Mouse (Mus musculus) embryo, embryonic 11 days (tissue): ENCODE measurements around the gene Hist1h4n.
A peak's percentile ranks its signal among the peaks of the same experiment; 100 is the strongest.
"Not testable (repeated sequence)": the region's sequence is repeated elsewhere in the genome, so short reads cannot be mapped to it uniquely, and the experiment has no call there.

ENCODE experiments used
- DNase-seq: peaks from one replicate; pipeline ENCODE4 v3.0.0-alpha.2; 2015

Hist1h4n gene

DNA sequence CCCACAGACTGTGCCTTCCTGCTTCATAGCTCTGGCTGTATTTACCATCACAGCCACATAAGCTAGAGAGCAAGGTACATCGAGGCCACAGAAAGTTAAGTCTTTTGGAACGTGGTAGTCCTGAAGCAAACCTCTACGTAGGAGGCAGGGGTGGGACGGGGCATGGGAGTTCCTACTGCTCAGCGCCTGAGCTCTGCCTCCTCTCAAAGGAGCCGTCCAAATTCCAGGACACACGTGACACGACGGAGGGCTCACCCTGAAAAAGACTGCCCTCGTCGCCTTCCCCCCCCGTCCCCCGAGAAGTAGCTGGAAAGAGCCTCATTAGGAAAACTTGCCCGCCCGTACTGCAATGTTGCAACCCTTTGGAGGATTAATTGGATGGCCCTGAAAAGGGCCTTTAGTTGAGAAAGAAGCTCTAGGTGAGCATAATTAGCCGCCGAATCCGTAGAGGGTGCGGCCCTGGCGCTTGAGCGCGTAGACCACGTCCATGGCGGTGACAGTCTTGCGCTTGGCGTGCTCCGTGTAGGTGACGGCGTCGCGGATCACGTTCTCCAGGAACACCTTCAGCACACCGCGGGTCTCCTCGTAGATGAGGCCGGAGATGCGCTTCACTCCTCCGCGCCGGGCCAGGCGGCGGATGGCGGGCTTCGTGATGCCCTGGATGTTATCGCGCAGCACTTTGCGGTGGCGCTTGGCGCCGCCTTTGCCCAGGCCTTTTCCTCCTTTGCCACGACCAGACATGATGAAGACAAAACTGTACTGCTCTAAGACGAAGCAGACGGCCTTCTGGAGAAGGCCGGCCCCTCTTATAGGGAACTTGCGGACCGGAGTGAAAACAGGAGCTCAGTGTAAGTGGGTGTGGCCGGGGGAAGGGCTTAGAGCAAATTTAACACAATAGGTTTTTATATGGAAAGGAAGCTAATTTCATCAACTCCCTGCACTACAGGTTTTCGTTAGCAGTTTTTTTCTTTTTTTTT is at the start of gene Hist1h4n:
Gene Hist1h4n, minus strand, starts transcription at position 779 of the 977 bp plus-strand sequence.
- DNase-seq, result not testable (repeated sequence)

- DNase-seq, result no peak
Measured at GRCm38 (mm10) chr13:21880735-21881134, 48.7 kb upstream of the Hist1h4n start.

- not testable (repeated sequence) for DNase-seq
Measured at GRCm38 (mm10) chr13:21865503-21865902, 33.5 kb upstream of the Hist1h4n start.

GRCm38 (mm10) chr13:21861608-21862007 is 29.6 kb upstream of the Hist1h4n start:
- DNase-seq, result peak; percentile 51

DNA sequence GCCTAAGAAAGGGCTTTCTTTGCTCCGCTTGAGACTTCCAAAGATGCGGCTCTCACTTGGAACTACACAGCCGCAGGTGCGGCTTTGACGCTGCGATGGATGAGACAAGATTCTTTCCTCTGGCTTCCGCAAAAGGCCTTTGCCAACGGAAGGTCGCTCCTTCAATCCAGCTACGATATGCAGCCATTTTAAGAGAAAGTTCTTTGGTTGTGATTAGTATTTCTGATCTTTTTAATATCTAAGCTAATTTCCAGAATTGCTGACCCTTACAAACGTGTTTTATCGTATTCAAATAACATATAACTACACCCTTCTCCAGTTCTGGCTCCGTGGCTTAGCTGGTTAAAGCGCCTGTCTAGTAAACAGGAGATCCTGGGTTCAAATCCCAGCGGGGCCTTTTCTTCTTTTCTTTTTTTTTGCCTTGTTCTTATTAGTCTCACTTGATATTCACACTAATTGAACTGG is 23.7 kb upstream of the Hist1h4n start:
- peak; percentile 85 for DNase-seq

DNA sequence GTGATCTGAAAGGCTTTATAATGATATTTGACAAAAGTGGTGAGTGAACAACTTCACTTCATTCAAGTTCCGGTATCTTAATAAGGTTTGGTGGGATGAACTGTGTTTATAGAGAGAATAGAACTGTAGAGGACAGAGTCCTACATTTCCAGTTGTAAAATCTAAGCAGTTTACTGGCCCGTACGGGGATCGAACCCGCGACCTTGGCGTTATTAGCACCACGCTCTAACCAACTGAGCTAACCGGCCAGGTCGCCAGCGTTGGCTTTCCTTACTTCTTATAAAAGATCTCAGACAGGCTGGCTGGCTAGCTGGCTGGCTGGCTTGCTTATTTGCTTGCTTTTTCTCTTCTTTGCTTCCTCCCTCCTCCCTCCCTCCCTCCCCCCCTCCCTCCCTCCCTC is 23.1 kb upstream of the Hist1h4n start:
- peak; percentile 82 for DNase-seq

DNA sequence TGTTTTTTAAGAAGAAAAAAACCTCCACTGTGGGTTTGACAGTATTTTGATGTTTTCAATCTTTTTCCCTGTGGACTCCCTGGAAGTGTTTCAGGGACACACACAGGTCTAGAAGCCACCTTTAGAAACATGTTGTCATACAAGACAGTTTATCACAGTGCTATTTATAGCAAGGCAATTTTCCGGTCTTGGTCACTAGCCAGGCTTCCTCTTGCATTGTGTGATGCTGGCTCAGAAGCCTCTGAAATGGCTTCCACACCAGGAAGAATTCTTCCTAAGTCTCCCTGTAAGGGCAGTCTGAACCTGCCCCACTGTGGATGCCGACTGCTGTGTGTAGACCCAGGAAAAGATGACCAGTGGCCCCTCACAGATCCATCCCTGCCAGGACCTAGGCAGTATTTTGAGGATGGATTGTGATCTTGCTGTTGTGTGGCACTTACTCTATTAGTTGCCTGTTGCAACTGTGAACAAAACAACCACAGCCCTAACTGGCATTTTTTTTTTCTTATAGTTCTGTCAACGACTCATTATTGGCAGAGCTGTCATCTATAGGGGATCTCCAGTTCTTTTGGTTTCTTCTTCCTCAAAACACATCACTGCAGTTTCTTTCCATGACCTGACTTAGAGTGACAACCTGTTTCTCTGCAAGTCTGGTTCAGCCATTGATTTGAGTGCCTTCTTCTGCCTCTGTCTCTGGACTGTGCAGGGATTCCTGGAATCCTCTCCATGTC is 20.4 kb upstream of the Hist1h4n start:
- DNase-seq, result no peak

DNA sequence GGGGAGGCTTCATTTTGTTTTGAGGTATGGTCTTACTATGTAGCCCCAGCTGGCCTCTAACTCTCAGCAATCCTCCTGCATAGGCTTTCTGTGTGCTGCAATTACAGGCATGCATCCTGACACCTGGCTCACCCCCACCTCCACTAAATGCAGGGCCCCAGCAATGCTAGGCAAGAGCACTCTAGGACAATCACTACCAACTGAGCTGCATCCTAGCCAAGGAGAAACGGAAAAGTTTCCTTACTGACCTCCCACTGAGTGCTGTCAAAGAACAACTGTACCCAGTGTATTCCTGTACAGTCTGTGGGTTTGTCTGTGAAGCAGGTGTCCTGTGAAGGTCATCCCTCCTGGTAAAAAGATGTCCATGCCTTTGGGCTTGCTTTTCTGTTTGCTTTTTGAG is 18.7 kb upstream of the Hist1h4n start:
- DNase-seq, result not testable (repeated sequence)

DNA sequence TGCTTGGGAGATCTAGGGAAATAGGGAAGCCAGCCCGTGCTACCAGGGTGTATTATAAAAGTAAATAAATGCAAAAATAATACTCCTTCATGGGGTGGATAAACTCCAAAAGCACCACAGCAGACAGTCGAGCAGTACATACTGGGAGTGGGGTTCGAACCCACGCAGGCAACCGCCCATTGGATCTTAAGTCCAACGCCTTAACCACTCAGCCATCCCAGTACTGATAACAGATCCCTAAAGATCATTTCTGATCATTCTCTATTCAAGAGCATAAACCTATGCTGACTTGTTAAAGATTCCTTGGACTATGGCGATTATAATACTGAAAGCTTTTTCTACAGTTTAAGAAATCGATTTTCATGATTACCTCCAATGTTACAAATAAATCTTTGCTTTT is 15.9 kb upstream of the Hist1h4n start:
- peak; percentile 53 for DNase-seq

DNA sequence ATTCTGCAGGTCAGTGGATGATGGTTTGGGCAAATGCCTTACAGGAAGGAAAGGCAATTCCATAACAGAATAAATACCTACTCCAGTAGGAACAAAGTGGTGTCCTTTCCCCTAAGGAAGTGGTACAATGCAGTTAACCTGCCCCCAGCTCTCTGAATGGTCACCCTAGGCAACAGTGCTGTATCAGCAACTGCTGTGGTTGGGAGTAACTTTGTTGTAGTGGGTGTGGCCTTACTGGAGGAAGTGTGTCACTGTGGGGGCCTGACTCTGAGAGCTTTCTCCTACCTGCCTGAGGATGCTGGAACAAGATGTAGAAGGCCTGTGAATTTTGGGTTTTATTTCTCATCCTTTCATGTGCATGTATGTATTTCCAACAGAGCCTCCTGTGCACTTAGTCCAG is 14.4 kb upstream of the Hist1h4n start:
- not testable (repeated sequence) for DNase-seq

DNA sequence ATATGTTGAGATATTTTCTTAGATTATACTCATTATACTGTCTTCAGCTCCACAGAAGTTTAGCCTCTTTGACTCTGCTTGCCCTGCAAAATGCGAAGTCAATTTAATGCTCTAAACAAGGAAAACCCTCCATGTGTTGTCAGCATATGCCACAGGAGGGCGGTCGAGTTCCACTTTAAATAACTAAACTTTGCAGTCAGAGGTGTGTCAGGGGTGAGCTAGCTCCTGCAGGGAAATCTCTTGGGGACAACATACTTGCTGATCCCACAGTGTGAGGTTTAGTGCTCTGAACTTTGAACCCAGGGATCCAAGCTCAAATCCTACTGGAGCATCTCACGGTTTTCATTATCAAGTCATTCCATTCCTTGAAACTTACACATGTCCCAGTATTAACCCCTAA is 8.5 kb upstream of the Hist1h4n start:
- not testable (repeated sequence) for DNase-seq

DNA sequence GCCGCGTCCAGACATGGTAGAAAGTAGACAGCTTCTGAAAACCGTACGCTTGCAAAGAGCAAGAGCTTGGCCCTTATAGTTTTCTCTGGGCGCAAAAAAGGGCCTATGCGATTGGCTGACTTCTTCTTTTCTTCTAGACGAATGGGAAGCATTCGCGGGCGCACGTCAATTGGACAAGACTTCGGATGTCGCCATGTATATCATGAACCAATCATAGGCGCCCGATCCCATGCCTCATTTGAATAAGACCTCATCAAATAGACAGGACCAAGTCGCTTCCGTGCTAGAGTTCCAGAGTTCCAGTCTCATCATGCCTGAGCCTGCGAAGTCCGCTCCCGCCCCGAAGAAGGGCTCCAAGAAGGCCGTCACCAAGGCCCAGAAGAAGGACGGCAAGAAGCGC is 1.5 kb upstream of the Hist1h4n start, which contains the start of the genes Hist1h2ap and Hist1h2br:
Gene Hist1h2ap, minus strand, starts transcription at position 47 of the 400 bp plus-strand sequence.
Gene Hist1h2br, plus strand, starts transcription at position 283 of the 400 bp plus-strand sequence.
- DNase-seq, result not testable (repeated sequence)

DNA sequence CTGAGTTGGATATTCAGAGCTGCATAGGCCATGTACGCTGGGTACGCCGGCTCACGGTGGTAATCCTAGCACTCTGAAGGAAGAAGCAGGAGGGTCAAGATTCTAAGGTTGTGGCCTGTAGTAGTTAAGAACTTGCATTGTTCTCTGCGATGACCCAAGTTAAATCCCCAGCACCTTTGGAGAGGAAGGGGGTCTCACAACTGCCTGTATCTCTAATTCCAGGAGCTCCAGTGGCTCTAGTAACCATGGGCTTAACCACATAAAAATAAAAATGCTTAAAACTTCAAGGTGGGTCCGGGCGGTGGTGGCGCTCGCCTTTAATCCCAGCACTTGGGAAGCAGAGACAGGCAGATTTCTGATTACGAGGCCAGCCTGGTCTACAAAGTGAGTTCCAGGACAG is 1.7 kb downstream of the Hist1h4n start:
- DNase-seq, result peak; percentile 18

- DNase-seq, result no peak
Measured at GRCm38 (mm10) chr13:21828511-21828910, 3.5 kb downstream of the Hist1h4n start.

DNA sequence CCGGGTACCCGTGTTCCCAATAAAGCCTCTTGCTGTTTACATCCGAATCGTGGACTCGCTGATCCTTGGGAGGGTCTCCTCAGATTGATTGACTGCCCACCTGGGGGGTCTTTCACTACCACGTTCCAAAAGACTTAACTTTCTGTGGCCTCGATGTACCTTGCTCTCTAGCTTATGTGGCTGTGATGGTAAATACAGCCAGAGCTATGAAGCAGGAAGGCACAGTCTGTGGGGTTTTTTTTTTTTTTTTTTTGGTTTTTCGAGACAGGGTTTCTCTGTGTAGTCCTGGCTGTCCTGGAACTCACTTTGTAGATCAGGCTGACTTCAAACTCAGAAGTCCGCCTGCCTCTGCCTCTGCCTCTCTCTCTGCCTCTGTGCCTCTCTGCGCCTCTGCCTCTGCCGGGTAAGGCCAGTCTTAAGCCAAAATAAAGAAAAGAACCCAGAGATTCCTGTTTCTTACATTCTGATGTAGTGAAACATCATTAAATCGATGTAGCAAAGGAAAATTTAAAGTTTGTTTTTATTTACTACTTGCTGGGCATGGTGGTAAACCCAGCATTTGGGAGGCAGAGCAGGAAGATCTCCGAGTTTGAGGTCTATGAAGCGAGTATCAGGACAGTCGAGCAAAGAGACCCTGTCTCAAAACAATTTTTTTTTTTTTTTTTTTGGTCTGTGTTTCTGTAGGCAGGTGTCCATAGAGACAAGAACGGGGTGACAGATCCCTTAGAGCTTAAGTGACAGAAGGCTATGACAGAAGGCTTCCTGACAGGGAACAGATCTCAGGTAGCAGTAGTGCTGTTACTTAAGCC is 11.7 kb downstream of the Hist1h4n start:
- DNase-seq, result not testable (repeated sequence)

DNA sequence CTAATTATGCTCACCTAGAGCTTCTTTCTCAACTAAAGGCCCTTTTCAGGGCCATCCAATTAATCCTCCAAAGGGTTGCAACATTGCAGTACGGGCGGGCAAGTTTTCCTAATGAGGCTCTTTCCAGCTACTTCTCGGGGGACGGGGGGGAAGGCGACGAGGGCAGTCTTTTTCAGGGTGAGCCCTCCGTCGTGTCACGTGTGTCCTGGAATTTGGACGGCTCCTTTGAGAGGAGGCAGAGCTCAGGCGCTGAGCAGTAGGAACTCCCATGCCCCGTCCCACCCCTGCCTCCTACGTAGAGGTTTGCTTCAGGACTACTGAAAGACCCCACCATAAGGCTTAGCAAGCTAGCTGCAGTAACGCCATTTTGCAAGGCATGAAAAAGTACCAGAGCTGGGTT is 19.9 kb downstream of the Hist1h4n start:
- not testable (repeated sequence) for DNase-seq

DNA sequence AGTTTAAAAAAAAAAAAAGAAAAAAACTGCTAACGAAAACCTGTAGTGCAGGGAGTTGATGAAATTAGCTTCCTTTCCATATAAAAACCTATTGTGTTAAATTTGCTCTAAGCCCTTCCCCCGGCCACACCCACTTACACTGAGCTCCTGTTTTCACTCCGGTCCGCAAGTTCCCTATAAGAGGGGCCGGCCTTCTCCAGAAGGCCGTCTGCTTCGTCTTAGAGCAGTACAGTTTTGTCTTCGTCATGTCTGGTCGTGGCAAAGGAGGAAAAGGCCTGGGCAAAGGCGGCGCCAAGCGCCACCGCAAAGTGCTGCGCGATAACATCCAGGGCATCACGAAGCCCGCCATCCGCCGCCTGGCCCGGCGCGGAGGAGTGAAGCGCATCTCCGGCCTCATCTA is 20.5 kb downstream of the Hist1h4n start, which contains the start of gene Hist1h4m:
Gene Hist1h4m, plus strand, starts transcription at position 208 of the 400 bp plus-strand sequence.
- DNase-seq, result not testable (repeated sequence)

- not testable (repeated sequence) for DNase-seq
Measured at GRCm38 (mm10) chr13:21811074-21811473, 20.9 kb downstream of the Hist1h4n start.

DNA sequence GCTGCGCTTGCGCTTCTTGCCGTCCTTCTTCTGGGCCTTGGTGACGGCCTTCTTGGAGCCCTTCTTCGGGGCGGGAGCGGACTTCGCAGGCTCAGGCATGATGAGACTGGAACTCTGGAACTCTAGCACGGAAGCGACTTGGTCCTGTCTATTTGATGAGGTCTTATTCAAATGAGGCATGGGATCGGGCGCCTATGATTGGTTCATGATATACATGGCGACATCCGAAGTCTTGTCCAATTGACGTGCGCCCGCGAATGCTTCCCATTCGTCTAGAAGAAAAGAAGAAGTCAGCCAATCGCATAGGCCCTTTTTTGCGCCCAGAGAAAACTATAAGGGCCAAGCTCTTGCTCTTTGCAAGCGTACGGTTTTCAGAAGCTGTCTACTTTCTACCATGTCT is 21.9 kb downstream of the Hist1h4n start, which contains the start of the genes Hist1h2bq and Hist1h2ao:
Gene Hist1h2bq, minus strand, starts transcription at position 125 of the 400 bp plus-strand sequence.
Gene Hist1h2ao, plus strand, starts transcription at position 393 of the 400 bp plus-strand sequence.
- not testable (repeated sequence) for DNase-seq

GRCm38 (mm10) chr13:21803058-21803457 is 28.9 kb downstream of the Hist1h4n start:
- not testable (repeated sequence) for DNase-seq

GRCm38 (mm10) chr13:21797163-21797562 is 34.8 kb downstream of the Hist1h4n start:
- not testable (repeated sequence) for DNase-seq

DNA sequence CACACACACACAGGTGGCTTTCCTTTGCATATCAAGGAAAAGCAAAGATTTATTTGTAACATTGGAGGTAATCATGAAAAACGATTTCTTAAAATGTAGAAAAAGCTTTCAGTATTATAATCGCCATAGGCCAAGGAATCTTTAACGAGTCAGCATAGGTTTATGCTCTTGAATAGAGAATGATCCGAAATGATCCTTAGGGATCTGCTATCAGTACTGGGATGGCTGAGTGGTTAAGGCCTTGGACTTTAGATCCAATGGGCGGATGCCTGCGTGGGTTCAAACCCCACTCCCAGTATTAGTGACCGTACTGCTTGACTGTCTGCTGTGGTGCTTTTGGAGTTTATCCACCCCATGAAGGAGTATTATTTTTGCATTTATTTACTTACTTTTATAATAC is 36.4 kb downstream of the Hist1h4n start:
- DNase-seq, result no peak
